Mouse (Mus musculus): ENCODE data around the gene Ckm.

Ckm gene

DNA sequence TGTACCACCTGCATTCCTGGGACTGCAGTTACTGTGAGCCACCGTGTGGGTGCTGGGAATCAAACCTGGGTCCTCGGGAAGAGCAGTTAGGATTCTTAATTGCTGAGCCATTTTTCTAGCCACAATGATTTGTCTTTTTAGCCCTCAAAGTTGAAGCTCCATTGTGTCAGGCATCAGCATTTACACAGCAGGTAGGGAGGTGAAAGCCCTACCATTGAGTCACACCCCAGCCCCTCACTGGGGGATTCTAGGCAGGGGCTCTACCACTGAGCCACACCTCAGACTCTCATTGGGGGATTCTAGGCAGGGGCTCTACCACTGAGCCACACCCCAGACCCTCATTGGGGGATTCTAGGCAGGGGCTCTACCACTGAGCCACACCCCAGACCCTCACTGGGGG lies 31.7 kb downstream of the Ckm start:
- no peak for DNase-seq

DNA sequence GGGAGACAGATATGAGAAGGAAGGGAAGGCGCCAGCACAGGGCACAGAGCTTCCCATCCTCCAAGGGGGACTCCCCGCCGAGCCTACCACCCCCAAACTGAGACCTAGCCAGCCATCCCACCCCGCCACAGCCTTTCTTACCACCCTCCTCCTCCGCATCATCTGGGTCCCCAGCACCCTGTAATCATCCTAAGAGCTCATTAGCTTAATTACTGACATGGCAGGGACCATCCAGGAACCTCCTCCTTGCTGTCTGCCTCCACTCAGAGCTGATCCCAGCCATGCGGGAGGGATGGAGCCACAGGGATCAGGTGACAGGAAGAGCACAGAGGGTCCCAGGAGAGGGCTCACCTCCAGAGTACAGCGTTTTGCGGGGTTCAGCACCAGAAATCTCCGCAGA lies 32.5 kb downstream of the Ckm start:
- no peak for DNase-seq

DNA sequence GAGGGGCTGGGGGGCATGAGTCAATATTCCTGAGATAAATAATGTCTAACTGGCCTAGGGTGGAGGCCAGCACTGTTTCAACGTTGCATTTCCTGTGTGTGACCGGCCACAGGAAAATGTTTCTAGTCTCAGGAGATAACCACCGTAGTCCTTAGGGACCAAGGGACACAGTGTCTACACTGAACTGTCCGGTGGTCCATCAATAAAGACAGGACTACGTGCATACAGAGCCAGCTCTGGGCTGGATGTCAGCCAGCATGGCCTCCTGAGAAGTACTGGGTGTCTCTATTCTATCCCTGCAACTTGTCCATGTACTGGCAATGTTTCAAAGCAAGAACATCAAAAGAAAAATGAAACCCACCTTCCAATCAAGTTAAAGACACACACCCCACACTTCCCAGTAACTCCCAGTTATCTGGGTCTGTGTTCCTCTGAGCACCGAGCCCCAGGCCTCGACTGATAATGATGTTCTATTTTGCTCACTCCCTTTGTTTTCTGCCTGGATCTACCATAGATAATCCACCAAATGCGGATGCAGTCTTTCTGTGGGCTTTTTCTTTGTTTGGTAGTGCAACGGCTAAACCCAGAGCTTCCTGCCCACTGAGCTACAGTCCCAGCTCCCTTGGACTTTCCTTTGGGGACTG lies 37.0 kb downstream of the Ckm start:
- peak; percentile 52 to 73 for DNase-seq

DNA sequence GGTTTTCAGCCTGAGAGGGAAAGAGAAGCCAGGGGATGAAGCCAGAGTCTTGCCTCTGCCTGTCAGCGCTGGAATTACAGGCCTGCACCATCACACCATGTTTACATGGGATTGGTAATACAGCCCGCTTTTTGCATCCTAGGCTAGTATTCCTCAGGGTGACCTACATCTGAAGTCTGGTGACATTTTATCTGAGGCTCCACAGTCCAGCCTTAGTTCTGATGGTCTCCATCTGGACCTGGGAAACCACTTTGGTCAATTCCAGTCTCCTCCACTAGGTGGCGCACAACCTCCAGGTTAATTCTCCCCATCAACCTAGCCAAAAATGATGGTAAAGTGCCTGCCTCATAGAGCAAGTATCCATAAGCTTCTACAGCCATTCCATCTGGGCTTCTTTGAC lies 38.8 kb downstream of the Ckm start:
- DNase-seq, result peak; percentile 71 to 79

DNA sequence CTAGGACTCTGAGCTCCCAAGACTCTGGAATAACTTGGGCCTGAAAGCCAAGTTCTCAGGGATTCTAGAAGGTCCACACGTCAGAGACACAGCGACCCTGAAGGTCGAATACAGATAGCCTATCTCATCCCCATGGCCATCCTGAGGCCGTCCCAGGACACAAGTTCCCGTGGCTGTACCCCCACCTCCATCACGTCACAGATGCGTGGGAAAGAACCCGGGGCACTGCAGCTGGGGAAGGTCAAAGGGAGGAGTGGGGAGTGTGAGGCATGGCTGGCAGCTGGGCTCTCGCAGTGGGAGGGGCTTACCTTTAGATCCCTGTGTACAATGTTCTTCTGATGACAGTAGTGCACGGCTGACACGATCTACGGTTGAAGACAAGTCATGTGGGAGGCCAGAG lies 40.2 kb downstream of the Ckm start:
- no peak for DNase-seq

DNA sequence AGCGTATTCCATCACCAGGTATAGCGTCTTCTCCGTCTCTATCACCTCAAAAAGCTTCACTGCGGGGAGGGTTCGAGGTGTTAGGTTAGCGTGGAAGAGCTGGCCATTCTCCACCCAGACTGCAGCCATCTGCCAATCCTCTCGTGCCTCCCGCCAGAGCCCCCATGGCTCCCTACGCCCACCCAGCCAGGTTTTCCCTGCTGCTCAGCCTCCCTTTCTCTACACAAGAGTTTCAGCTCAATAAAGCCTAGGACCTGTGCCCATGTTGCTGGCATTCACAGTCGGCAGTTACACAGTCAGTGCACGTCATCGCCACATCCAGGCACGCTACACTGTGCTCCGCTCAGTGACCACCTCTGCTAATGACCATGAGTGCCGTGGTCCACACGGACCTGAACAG lies 43.1 kb downstream of the Ckm start:
- no peak for DNase-seq

DNA sequence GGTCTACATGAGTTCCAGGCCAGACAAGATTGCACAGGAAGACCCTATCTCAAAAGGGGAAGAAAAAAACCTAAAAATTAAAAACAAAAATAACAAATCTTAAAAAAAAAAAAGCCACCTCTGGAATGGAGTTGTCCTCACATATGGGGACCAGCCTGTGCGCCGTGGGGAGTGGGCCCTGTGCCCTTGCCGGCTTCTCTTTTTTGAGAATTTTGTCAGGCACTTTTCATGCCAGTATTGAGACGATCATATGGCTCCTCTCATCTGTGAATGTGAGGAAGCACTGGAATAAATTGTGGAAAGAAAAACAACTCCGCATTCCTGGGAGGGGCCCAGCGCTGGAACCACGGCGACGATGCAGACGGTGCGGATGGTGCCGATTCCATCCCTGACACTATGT lies 44.6 kb downstream of the Ckm start:
- DNase-seq, result no peak

DNA sequence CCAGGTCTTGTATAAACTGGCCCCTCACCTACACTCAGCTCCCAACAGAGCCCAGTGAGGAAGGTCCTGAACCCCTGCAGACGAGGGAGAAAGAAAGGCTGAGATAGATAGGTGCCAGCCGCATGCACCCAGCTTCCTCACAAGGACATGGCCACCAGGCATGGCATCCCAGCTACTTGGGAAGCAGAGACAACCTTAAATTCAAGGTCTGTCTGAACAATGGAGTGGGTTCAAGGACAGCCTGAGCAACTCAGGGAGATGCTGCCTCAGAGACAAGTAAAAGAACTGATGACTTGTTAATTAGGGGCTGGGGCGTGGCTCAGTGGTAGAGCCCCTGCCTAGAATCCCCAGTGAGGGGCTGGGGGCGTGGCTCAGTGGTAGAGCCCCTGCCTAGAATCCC lies 50.6 kb downstream of the Ckm start:
- no peak for DNase-seq

DNA sequence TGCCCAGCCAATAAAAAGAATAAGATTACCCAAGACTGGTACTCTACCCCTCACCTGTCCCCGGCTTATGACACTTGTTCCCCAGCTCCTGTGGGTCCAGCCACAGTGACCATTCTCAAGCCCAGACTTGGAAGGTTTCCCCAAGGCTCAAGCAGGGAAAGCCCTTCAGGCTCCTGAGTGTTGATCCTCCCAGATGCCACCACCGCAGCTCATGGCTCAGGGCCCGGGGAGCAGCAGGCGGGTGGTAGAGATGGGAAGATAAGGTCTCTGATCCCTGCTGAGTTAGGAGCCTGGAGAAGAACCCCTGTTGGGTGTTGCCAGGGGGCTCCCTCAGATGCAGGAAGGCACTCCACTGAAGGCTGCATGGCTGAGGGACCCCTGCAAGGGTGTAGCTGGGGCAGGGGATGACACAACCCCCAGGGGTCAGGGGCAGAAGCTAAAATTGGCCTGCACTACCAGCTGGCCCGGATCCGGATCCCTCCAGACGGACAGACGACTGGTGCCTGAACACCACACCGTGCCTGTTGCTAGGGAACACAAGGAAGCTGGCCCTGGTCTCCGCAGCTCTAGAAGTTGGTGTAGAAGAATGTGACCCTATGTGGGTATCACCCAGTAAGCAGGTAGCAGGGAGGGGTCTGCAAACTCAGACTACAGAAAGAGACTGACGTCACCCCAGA lies 51.4 kb downstream of the Ckm start:
- DNase-seq, result no peak

DNA sequence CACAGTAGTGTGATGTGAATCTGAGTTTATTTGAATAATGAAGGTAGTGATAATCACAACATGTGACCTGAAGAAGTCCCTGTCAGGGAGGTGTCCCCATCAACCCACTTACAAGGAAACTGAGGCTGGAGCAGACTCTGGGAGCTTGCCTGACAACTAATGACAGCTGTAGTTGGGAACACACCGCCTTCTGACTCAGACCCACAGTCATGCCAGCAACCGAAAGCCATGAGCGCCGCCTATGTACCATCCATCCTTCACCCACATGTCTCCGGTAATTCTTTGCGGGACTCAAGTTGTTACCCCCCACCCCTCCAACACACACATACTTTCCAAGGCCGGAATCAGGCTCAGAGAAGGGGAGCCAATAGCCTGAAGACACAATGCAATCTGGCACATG lies 52.1 kb downstream of the Ckm start:
- DNase-seq, result no peak

DNA sequence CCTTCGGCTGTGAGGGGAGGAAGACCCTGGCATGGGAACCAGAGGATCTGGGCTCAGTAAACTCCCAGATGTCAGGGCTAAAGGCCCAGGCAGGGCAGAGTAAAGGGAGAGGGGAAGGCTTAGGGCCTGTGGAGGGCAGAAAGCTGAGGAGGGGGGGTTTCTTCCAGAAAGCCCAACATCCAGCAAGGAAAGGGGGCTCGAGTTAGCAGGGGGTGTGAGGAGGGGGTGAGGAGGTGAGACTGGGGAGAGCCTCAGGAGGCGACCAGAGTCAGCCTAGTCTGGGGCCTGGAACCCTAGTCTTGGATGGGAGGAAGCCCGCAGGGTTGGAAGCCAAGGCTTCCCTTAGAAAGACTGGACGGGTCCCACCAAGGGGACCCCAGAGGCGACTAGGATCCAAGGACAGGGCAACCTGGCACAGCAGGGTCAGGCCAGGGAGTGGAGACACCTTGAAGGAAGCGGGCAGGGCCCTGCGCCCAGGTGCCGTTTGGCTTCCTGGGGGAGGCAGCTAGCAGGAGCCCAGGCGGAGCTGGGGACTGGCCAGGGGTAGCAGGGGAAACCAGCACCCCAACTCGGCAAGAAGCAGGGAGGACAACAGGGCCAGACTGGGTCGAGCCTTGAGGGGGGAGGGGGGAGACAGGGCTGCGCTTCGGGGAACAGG lies 53.0 kb downstream of the Ckm start:
- DNase-seq, result no peak

DNA sequence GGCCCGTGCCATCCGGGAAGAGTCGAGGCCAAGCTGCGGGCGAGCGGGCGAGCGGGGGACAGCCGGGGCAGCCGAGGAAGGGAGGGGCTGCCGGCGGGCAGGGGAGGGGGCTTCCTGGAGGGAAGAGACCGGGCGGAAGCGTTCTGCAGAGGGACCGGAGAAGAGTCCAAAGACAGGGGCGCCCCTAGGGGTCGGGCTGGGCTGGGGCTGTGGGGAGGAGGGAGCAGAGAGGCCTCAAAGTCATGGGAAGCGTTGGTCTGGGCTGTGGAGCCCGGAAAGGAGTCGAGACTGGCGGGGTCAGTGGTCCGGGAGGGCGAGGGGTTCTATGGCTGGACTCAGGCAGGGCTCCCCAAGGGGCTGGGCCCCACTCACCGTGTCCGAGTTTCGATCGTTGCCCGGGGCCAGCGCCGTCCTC lies 53.5 kb downstream of the Ckm start:
- peak; percentile 39 to 64 for DNase-seq

DNA sequence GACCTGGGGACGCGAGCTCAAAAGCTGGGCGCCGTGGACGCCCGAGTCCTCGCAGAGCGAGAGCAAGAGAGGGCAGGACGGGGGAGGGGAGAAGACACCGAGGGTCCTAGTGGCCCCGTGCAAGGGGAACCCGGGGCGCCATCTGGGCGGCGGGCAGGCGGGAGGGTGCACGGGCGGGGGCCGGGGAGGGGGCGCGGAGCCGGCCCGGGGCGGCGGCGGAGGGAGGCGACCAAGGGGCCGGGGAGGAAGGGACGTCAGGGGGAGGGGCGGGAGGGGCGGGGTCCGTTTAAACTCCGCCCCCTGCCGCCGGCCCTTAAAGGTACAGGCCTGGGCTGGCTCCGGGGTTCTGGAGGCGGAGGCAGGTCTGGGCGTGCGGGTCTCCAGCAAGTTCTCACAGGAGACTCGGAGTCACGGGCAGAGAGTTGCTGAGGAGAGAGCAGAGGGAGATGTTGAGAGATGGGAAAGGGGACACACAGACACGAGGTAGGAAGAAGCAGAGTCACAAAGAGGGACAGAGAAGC lies 54.1 kb downstream of the Ckm start, which contains the start of gene Mark4:
TSS of gene Mark4 (minus strand) at position 231 of the 521 bp plus-strand sequence.
- DNase-seq, result peak; percentile 80 to 81

DNA sequence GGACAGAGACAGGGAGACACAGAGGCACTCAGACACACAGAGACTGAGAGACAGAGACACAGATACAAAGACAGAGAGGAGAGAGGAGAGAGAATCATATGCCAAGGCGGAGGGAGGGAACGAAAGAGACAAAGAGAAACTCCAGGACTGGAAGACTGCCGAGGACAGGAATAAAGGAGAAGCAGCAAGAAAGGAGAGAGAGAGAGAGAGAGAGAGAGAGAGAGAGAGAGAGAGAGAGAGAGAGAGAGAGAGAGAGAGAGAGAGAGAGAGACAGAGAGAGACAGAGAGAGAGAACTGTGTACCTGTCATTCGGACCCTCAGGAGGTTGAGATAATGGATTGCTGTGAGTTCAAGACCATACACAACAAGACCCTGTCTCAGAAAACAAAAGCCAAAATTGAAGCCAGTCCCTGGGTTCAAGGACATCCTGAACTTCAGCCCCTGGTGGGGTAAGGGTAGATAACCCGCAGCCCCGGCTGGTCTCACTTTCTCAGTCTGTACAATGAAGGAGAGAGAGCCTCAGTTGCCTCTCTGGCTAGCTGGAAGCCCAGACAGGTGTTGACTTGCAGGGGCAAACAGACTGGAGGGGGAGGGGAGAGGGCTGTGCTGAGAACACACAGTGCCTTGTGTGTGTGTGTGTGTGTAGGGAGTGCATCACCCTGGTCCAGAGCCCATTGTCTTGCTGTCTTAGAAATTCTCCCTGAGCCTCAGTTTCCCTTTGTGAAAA lies 54.7 kb downstream of the Ckm start:
- DNase-seq, result no peak

DNA sequence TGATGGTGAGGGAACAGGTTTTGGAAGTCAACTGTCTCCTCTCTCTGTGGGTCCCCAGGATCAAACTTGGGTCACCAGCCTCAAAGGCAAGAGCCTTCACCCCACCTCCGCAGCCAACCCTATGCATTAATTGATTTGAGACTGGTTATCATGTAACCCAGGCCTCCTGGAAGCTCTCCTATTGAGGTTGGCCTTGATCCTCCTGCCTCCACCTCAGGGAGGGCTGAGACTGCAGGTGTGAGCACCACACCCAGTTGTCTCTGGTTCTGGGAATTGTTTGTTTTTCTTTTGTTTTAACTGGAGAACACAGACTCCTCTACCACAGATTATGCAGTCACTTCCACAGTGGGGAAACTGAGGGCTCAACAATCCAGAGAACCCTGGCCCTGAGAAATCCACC lies 55.9 kb downstream of the Ckm start:
- DNase-seq, result no peak

DNA sequence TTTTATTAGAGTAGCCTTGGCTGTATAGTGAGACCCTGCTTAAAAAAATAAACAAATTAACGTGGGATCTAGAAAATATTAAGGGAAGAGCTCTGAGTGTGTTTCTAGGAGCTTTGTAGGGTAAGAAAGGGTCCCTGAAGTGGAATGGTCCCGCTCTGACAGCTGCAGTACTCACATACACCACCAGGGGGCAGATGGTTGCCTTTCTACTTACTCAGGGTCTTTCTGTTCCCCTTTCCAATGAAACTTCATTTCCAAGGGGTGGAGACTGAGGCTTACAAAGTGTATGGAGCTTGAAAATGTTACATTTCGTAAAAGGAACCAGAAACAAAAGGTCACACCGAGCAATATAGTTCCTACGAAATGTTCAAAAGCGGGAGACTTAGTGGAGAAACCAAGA lies 56.9 kb downstream of the Ckm start:
- peak; percentile 69 to 73 for DNase-seq

DNA sequence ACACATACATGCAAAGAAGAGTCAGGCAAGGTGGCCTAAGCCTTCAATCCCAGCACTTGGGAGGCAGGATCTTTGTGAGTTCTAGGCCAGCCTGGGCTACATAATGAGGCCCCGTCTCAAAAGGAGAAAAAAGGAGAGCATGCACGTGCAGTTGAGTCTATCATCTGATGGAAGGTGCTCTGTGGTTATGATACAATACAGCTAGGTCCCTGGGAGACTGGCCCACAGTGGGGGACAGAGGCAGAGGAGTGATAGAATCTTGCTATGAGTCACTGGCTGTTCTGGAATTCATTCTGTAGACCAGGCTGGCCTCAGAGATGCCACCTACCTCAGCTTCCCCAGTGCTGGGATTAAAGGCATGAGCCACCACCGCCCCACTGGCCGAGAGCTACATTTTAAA lies 57.9 kb downstream of the Ckm start:
- DNase-seq, result no peak

DNA sequence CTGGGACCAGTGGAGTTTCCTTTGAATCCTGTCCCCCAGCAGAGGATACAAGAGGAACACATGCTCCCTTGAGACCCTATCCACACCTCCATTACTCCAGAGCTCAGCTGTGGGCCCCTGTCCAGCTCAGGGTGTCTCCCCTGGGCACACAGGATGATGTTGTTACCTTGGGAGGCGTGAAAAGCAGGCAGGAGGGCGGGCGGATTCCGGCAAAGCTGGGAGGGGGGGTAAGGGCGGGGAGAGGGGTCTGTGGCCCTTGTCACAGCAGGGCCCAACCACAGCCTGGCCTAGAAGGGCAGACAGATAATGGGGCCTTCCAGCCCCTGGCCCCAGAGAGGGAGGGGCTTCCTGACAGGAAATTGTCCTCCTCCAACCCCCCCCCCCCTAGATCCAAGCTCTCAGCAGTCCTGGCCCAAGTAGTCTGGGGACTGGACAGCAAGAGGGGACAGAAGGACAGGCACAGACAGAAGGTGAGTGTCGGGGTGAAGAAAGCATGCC lies 58.4 kb downstream of the Ckm start, which contains the start of gene Exoc3l2:
TSS of gene Exoc3l2 (plus strand) at position 448 of the 498 bp plus-strand sequence.
- no peak for DNase-seq

DNA sequence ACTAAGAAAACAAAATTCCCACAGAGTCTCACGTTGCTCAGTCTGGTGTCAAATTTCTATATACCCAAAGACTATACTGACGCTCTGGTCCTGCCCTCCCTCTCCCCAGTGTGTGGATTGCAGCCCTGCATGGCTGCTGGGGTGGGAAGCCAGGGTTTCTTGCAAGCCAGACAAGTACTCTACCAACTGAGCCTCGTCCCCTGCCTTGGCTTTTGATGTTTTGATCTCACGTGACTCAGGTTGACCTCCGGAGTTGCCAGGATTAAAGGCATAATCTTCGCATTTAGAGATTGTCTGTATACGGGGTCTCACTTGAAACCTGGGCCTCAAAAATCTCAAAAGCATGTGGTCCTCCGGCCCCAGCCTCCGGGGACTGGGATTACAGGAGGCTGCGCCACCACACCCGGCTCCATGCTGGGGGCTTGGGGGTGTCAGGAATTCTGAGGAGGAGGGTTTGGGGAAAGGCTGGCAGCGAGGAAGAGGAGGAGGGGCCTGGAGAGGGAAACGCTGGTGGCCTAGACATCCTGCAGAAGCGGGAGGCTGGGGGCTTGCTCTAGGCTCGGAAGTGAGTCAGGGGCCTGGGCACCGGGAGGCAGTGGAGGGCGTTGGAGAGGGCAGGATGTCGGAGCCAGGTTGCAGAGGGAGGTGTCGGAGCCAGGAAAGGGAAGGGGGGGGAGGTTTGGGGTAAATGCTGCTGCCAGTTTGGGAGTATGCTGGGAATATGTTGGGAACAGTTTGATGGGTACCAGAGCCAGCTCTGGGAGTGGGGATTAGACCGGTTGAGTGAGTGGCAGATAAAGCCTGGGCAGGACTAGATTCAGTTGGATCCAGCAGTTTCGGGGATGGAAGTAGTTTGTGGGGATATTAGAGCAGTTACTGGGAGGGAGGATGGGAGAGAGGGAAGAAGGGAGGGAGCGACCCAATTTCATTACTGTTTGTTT lies 60.1 kb downstream of the Ckm start:
- DNase-seq, result no peak

DNA sequence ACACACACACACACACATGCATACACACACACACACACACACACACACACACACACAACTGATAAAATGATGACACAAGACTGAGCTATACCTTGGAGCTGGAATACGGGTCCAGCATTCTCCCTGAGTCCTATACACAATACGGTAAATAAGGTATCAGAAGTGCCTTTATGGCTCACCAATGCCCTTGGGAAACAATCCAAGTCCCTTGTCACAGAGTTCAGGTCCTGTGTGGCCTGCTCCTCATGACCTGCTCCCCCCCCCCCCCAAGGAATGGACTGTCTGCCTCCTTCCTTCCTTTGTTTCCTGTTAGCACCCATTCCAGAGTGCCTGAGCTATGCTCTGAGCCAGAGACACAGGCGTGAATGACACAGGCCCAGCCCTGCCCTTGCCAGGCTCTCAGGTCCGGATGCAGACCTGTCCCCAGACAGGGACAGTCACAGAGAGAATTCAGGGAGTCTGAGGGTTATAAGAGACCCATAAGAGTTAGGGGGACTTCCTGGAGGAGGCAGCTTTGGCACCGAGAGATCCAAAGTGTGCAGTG lies 62.1 kb downstream of the Ckm start:
- DNase-seq, result no peak

DNA sequence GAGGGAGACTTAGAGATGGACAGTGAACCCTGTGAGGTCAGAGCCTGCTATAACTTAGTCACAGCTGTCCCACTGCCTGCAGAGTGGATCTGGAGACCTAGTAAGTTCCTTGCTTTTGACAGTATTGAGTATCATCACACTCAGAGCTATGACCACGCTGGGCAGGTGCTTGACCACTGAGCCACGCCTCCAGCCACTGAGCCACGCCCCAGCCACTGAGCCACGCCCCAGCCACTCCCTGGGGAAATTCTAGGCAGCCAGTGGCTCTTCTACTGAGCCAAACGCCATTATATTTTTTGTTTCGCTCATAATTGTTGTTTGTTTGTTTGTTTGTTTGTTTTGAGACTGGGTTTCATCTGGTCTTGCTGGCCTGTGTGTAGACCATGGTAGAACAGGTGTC lies 63.1 kb downstream of the Ckm start:
- no peak for DNase-seq

DNA sequence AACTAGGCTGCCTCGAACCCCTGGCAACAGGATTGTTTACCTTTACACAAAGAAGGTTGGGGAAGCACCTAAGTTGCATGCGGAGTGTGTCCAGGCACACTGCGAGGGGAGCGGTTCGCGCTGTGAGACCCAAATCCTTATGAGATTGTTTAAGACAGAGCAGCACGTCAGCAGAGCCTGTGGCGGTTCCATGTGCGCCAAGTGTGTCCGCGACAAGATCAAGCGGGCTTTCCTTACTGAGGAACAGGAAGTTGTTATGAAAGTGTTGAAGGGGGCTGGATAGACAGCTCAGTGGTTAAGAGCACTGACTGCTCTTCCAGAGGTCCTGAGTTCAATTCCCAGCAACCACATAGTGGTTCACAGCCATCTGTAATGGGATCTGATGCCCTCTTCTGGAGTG lies 63.7 kb downstream of the Ckm start:
- DNase-seq, result no peak
